23 mouse cellular contexts compared by ENCODE assay signal in the genomic region with DNA sequence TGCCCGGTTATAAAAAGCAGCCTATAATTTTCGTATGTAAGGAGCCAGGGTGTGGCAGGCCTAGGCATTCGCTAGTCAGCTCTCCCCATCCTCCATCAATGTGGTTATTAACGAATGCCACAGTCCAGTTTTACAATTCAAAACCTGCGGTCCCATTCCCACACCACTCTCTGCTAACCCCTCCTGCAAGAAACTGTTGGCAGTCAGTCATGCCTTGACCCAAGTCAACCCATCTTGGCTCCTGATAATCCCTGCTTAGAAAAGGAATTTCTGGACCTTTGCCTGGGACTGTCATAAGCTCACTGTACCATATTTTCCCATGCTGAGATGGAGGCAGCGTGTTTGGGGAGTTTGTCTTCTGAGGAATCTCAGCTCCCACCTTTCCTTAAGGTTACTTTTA.
DNase-seq lines count a peak whose midpoint lies in the region; ATAC-seq and TF ChIP-seq lines count a peak whose summit lies in the region.
"Had no signal": no experiment of that assay in that cellular context is flagged by ENCODE, and none has a peak within 500 bp of the region (broad histone marks: within the 10 kb centered on the region; RNA-seq: fewer than 3 reads in every experiment).

No protein-coding gene starts in this region.

- H3K27me3 ChIP-seq in heart, embryonic 10.5 days (ENCODE audit: insufficient read depth, poor library complexity, severe bottlenecking), result no peaks in the 10 kb centered on the region
- peaks cover 43% of the 10 kb centered on the region for H3K27me3 ChIP-seq in liver, embryonic 12.5 days (replicated peaks)
- H3K27me3 ChIP-seq in myocyte (ENCODE audit: control insufficient read depth, insufficient read depth, insufficient read length), result no peaks in the 10 kb centered on the region
- H3K27me3 ChIP-seq in lung, postnatal 0 days (replicated peaks; ENCODE audit: insufficient read depth, low read length), result no peaks in the 10 kb centered on the region
- H3K27me3 ChIP-seq: forebrain, embryonic 13.5 days; midbrain, embryonic 15.5 days; stomach, embryonic 15.5 days had no signal

- H3K79me2 ChIP-seq in myocyte (ENCODE audit: control insufficient read depth, insufficient read depth), result no peaks in the 10 kb centered on the region

- no peak overlapping the region for H3K4me3 ChIP-seq in heart, embryonic 10.5 days
- H3K4me3 ChIP-seq in liver, embryonic 12.5 days, result no peak overlapping the region
- H3K4me3 ChIP-seq in myocyte, result no peak overlapping the region
- no peak overlapping the region for H3K4me3 ChIP-seq in lung, postnatal 0 days (ENCODE audit: low read depth, low read length)
- H3K4me3 ChIP-seq: forebrain, embryonic 13.5 days; megakaryocyte, embryonic 14.5 days; midbrain, embryonic 15.5 days; stomach, embryonic 15.5 days had no signal

- H3K4me1 ChIP-seq in heart, embryonic 10.5 days, result peaks cover 51% of the 10 kb centered on the region
- H3K4me1 ChIP-seq in liver, embryonic 12.5 days, result peaks cover 96% of the 10 kb centered on the region
- H3K4me1 ChIP-seq in lung, postnatal 0 days (ENCODE audit: insufficient read depth, low read depth, low read length), result no peaks in the 10 kb centered on the region
- H3K4me1 ChIP-seq: midbrain, embryonic 15.5 days had no signal

- H3K9ac ChIP-seq in liver, embryonic 12.5 days, result peak overlapping the region; percentile 72
- H3K9ac ChIP-seq in lung, postnatal 0 days (replicated peaks; ENCODE audit: low read depth), result no peak overlapping the region
- H3K9ac ChIP-seq: forebrain, embryonic 13.5 days; midbrain, embryonic 15.5 days; stomach, embryonic 15.5 days had no signal

- no peak for DNase-seq in heart, embryonic 10.5 days (ENCODE audit: low spot score)
- no peak for DNase-seq in heart, adult 11 months
- DNase-seq in liver, result no peak
- DNase-seq in fat pad, adult 2 months (ENCODE audit: extremely low read depth, low read depth, low spot score), result peak; percentile 73
- DNase-seq in cerebellum, postnatal 4 days (ENCODE audit: low spot score in 2 of 2), result no peak
- DNase-seq in lung, postnatal 0 days (ENCODE audit: low spot score), result no peak
- DNase-seq: adrenal gland, postnatal 14 days; B cell, adult 2 months; cerebellum, adult 11 months; cerebellum, postnatal 25 days; gastrocnemius, postnatal 25 days; heart, postnatal 4 days; kidney, adult 11 months; kidney, postnatal 10 days; lung, postnatal 14 days; right cerebral cortex, postnatal 25 days; thymus, adult 18-20 months had no signal

- WGBS in heart, embryonic 10.5 days, result 83% methylated on average over 6 of the region's 6 CpGs
- 70% methylated on average over 6 of the region's 6 CpGs for WGBS in liver, embryonic 12.5 days (ENCODE audit: insufficient replicate concordance)
- 74% methylated on average over 6 of the region's 6 CpGs for whole genome bisulfite sequencing in lung, postnatal 0 days

- no peak overlapping the region for H3ac ChIP-seq in myocyte (ENCODE audit: control insufficient read depth, insufficient read length)

- TF ChIP-seq EP300 in lung, postnatal 0 days (IDR thresholded peaks at IDR 0.05), result no peak

- TF ChIP-seq CTCF in lung, postnatal 0 days (IDR thresholded peaks at IDR 0.05), result no peak

- peak overlapping the region; percentile 62 for H3K4me2 ChIP-seq in liver, embryonic 12.5 days
- H3K4me2 ChIP-seq in myocyte (ENCODE audit: low read depth), result peak overlapping the region; percentile 36
- H3K4me2 ChIP-seq in lung, postnatal 0 days (replicated peaks; ENCODE audit: low read depth, low read length), result no peak overlapping the region
- H3K4me2 ChIP-seq: forebrain, embryonic 13.5 days; midbrain, embryonic 15.5 days; stomach, embryonic 15.5 days had no signal

- no peaks in the 10 kb centered on the region for H3K9me3 ChIP-seq in heart, embryonic 10.5 days
- no peaks in the 10 kb centered on the region for H3K9me3 ChIP-seq in liver, embryonic 12.5 days (replicated peaks)
- H3K9me3 ChIP-seq in lung, postnatal 0 days (ENCODE audit: low read length), result no peaks in the 10 kb centered on the region
- H3K9me3 ChIP-seq: forebrain, embryonic 13.5 days; midbrain, embryonic 15.5 days; stomach, embryonic 15.5 days had no signal

- H3K27ac ChIP-seq in heart, embryonic 10.5 days, result peak overlapping the region; percentile 80; the same call in 1 of the 2 replicates
- peak overlapping the region; percentile 100 for H3K27ac ChIP-seq in liver, embryonic 12.5 days
- no peak overlapping the region for H3K27ac ChIP-seq in lung, postnatal 0 days (ENCODE audit: low read length)
- H3K27ac ChIP-seq: forebrain, embryonic 13.5 days; midbrain, embryonic 15.5 days; stomach, embryonic 15.5 days had no signal

- no peaks in the 10 kb centered on the region for H3K36me3 ChIP-seq in heart, embryonic 10.5 days
- no peaks in the 10 kb centered on the region for H3K36me3 ChIP-seq in liver, embryonic 12.5 days
- H3K36me3 ChIP-seq in myocyte (ENCODE audit: control insufficient read depth, insufficient read depth), result no peaks in the 10 kb centered on the region
- no peaks in the 10 kb centered on the region for H3K36me3 ChIP-seq in lung, postnatal 0 days (ENCODE audit: insufficient read depth, low read length)
- H3K36me3 ChIP-seq: midbrain, embryonic 15.5 days; stomach, embryonic 15.5 days had no signal

- TF ChIP-seq POLR2A in myocyte (IDR thresholded peaks at IDR 0.05; ENCODE audit: insufficient read length, low read depth), result no peak

- no peak for ATAC-seq in liver, embryonic 12.5 days
- ATAC-seq in lung, postnatal 0 days, result no peak
- ATAC-seq: forebrain, embryonic 13.5 days; midbrain, embryonic 15.5 days had no signal

TF ChIP-seq in myocyte, 11 proteins besides CTCF, POLR2A, EP300 and RAD21:
- TF ChIP-seq E2F4 (IDR thresholded peaks at IDR 0.05; ENCODE audit: insufficient read depth) (no peak), POLR2AphosphoS2 (IDR thresholded peaks at IDR 0.05; ENCODE audit: insufficient read length, low read depth) (no peak), TCF3 (IDR thresholded peaks at IDR 0.05; ENCODE audit: insufficient read length, low read depth) (no peak), MYOD1 (IDR thresholded peaks at IDR 0.05; ENCODE audit: control insufficient read depth in 1 of 3, insufficient read length in 2 of 3, low read depth in 2 of 3) (no peak), CEBPB (IDR thresholded peaks at IDR 0.05; ENCODE audit: insufficient read depth, poor library complexity, severe bottlenecking) (no peak)
TF ChIP-seq in myocyte: peak in this region for 0.
